Mouse (Mus musculus): ENCODE data around the gene Dnaaf5.

Gene Dnaaf5

GRCm38 (mm10) chr5:139138926-139139472 is 11.0 kb upstream of the Dnaaf5 start:
- in situ Hi-C loops (cut with MboI; ENCODE audit: unreplicated experiment in 2 of 2) = loop anchor here in 1 of 2 experiments (5.0 kb wide), 1 partner anchor 38 kb away; no protein-coding TSS in a partner anchor

- in situ Hi-C loops (cut with MboI; ENCODE audit: unreplicated experiment in 2 of 2) = no loop called here
Measured at GRCm38 (mm10) chr5:139140589-139140988, 9.4 kb upstream of the Dnaaf5 start.

- in situ Hi-C loops (cut with MboI; ENCODE audit: unreplicated experiment in 2 of 2) = no loop called here
Measured at GRCm38 (mm10) chr5:139141326-139141725, 8.7 kb upstream of the Dnaaf5 start.

- in situ Hi-C loops (cut with MboI; ENCODE audit: unreplicated experiment in 2 of 2) = no loop called here
Measured at GRCm38 (mm10) chr5:139143890-139144289, 6.1 kb upstream of the Dnaaf5 start.

- in situ Hi-C loops (cut with MboI; ENCODE audit: unreplicated experiment in 2 of 2) = no loop called here
Measured at GRCm38 (mm10) chr5:139145726-139146125, 4.3 kb upstream of the Dnaaf5 start.

- in situ Hi-C loops (cut with MboI; ENCODE audit: unreplicated experiment in 2 of 2) = no loop called here
Measured at GRCm38 (mm10) chr5:139146476-139147075, 3.4 kb upstream of the Dnaaf5 start.

- in situ Hi-C loops (cut with MboI; ENCODE audit: unreplicated experiment in 2 of 2) = no loop called here
Measured at GRCm38 (mm10) chr5:139147178-139148078, 2.6 kb upstream of the Dnaaf5 start.

- in situ Hi-C loops (cut with MboI; ENCODE audit: unreplicated experiment in 2 of 2) = no loop called here
Measured at GRCm38 (mm10) chr5:139149006-139149672, 884 bp upstream of the Dnaaf5 start.

GRCm38 (mm10) chr5:139150603-139151031 is 594 bp downstream of the Dnaaf5 start:
- in situ Hi-C loops (cut with MboI; ENCODE audit: unreplicated experiment in 2 of 2) = loop anchor here in 1 of 2 experiments (25.0 kb wide), 3 partner anchors 1062 to 1487 kb away; partner anchors contain the start of genes Chst12 and Ttyh3

GRCm38 (mm10) chr5:139160899-139161298 is 10.9 kb downstream of the Dnaaf5 start:
- in situ Hi-C loops (cut with MboI; ENCODE audit: unreplicated experiment in 2 of 2) = loop anchor here in 1 of 2 experiments (10.0 to 25.0 kb wide), 4 partner anchors 614 to 1476 kb away; partner anchors contain the start of genes Chst12, Ints1 and Ttyh3

- in situ Hi-C loops (cut with MboI; ENCODE audit: unreplicated experiment in 2 of 2) = loop anchor here in 1 of 2 experiments (10.0 to 25.0 kb wide), 4 partner anchors 613 to 1476 kb away; partner anchors contain the start of genes Chst12, Ints1 and Ttyh3
Measured at GRCm38 (mm10) chr5:139161632-139162031, 11.6 kb downstream of the Dnaaf5 start.

- in situ Hi-C loops (cut with MboI; ENCODE audit: unreplicated experiment in 2 of 2) = loop anchor here in 1 of 2 experiments (10.0 to 25.0 kb wide), 4 partner anchors 608 to 1470 kb away; partner anchors contain the start of genes Chst12, Ints1 and Ttyh3
Measured at GRCm38 (mm10) chr5:139166781-139167361, 16.8 kb downstream of the Dnaaf5 start.

GRCm38 (mm10) chr5:139167548-139167947 is 17.5 kb downstream of the Dnaaf5 start:
- in situ Hi-C loops (cut with MboI; ENCODE audit: unreplicated experiment in 2 of 2) = loop anchor here in 1 of 2 experiments (10.0 to 25.0 kb wide), 4 partner anchors 607 to 1470 kb away; partner anchors contain the start of genes Chst12, Ints1 and Ttyh3

GRCm38 (mm10) chr5:139171929-139172328 is 21.9 kb downstream of the Dnaaf5 start:
- in situ Hi-C loops (cut with MboI; ENCODE audit: unreplicated experiment in 2 of 2) = loop anchor here in 1 of 2 experiments (25.0 kb wide), 3 partner anchors 1040 to 1465 kb away; partner anchors contain the start of genes Chst12 and Ttyh3

- in situ Hi-C loops (cut with MboI; ENCODE audit: unreplicated experiment in 2 of 2) = loop anchor here in 1 of 2 experiments (25.0 kb wide), 3 partner anchors 1038 to 1463 kb away; partner anchors contain the start of genes Chst12 and Ttyh3
Measured at GRCm38 (mm10) chr5:139174141-139174540, 24.1 kb downstream of the Dnaaf5 start.

- in situ Hi-C loops (cut with MboI; ENCODE audit: unreplicated experiment in 2 of 2) = loop anchor here (5.0 to 25.0 kb wide), 6 partner anchors 38 to 1462 kb away; partner anchors contain the start of genes Chst12 (in 1 of the 2) and Ttyh3 (in 1 of the 2)
Measured at GRCm38 (mm10) chr5:139174556-139175547, 24.8 kb downstream of the Dnaaf5 start.

- in situ Hi-C loops (cut with MboI; ENCODE audit: unreplicated experiment in 2 of 2) = loop anchor here (5.0 kb wide), 3 partner anchors 42 to 332 kb away; no protein-coding TSS in a partner anchor
Measured at GRCm38 (mm10) chr5:139178895-139179631, 29.0 kb downstream of the Dnaaf5 start.
